Mouse (Mus musculus): ENCODE measurements at regions not wholly inside any gene's neighbourhood (a gene's known extent, or its start where the extent isn't known, plus 50 kb on each side); places are given as distances from the start of the nearest gene placed in this dataset.

DNA sequence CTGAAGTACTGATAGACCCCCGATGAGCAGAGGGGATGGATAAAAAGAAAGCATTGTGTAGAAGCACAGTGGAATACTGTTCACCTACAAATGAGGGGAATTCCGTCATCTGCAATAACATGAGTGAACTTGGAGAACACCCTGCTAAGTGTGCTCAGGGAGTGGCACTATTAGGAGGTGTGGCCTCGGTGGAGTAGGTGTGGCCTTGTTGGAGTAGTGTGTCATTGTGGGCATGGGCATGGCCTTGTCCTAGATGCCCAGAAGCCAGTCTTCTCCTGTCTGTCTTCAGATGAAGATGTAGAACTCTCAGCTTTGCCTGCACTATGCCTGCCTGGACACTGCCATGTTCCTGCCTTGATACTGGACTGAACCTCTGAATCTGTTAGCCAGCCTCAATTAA, 86.2 kb upstream of the Kl start:
- H3K4me1 ChIP-seq (ENCODE audit: control insufficient read depth, low read depth, low read length): no peaks in the 10 kb centered on the region; the same call in 1 of the 2 replicates
- ATAC-seq (ENCODE audit: low read depth): no peak
- no peaks in the 10 kb centered on the region for H3K27me3 ChIP-seq (ENCODE audit: control insufficient read depth, insufficient read depth, low read depth, low read length)
- no peak overlapping the region for H3K4me2 ChIP-seq (ENCODE audit: low read depth, low read length)
- no peaks in the 10 kb centered on the region for H3K36me3 ChIP-seq (ENCODE audit: control insufficient read depth, insufficient read depth)
- no peak overlapping the region for H3K9ac ChIP-seq (ENCODE audit: low read depth, low read length)
- 74% methylated on average over 3 of the region's 3 CpGs for WGBS (ENCODE audit: insufficient replicate concordance)
- no peak overlapping the region for H3K27ac ChIP-seq (ENCODE audit: low read length)
- H3K4me3 ChIP-seq (ENCODE audit: low read depth, low read length): no peak overlapping the region
- H3K9me3 ChIP-seq (replicated peaks; ENCODE audit: control insufficient read depth, low read length): no peaks in the 10 kb centered on the region

DNA sequence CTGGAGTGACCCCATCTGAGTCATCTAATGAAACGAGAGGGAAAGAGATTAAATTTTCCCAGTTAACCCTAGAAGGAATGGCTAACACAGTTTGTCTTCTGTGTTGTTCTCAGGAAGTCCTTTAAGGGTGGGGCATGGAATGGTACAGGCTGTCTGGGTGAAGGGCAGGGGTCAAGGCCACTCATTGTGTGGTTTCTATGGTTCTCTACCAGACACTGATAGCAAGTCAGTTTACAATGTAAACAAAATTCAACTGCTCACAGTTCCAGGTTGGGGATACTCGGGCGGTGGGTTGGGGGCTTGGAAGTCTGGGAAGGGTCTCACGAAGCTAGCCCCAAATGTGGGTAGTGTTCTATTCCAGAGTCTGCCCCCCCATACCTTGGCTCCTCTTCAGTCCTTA, 82.5 kb upstream of the Kl start:
- Histone ChIP-seq H3K27me3 (ENCODE audit: control insufficient read depth, insufficient read depth, low read depth, low read length) (no peaks in the 10 kb centered on the region), H3K9ac (ENCODE audit: low read depth, low read length) (no peak overlapping the region), H3K4me2 (ENCODE audit: low read depth, low read length) (no peak overlapping the region), H3K27ac (ENCODE audit: low read length) (no peak overlapping the region), H3K36me3 (ENCODE audit: control insufficient read depth, insufficient read depth) (no peaks in the 10 kb centered on the region), H3K4me3 (ENCODE audit: low read depth, low read length) (no peak overlapping the region), H3K9me3 (replicated peaks; ENCODE audit: control insufficient read depth, low read length) (no peaks in the 10 kb centered on the region), H3K4me1 (ENCODE audit: control insufficient read depth, low read depth, low read length) (no peaks in the 10 kb centered on the region; the same call in 1 of the 2 replicates)
- no peak for ATAC-seq (ENCODE audit: low read depth)
- 40% methylated on average over 4 of the region's 4 CpGs for WGBS (ENCODE audit: insufficient replicate concordance)

DNA sequence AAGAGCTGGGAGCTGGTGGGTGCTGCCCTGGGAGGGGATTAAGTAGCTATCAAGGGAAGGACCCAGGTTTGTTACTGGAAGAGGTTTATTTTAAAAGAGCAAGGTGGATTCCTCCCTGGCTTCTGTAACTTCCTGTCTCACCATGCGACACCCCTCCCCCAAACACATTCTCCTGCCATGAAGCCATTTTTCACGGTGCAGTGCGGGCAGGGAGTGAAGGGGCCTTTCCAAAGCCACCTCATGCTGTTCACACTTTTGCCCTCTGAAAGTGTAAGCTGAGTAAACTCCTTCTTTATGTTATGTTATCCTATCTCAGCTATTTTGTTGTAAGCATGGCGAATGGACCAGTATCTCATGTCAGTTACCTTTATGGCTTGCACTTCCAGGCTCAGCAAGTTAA, 73.6 kb upstream of the Kl start:
- Histone ChIP-seq H3K36me3 (ENCODE audit: control insufficient read depth, insufficient read depth) (no peaks in the 10 kb centered on the region), H3K4me2 (ENCODE audit: low read depth, low read length) (no peak overlapping the region), H3K9me3 (replicated peaks; ENCODE audit: control insufficient read depth, low read length) (no peaks in the 10 kb centered on the region), H3K27me3 (ENCODE audit: control insufficient read depth, insufficient read depth, low read depth, low read length) (no peaks in the 10 kb centered on the region), H3K9ac (ENCODE audit: low read depth, low read length) (no peak overlapping the region), H3K4me3 (ENCODE audit: low read depth, low read length) (no peak overlapping the region), H3K4me1 (ENCODE audit: control insufficient read depth, low read depth, low read length) (no peaks in the 10 kb centered on the region), H3K27ac (ENCODE audit: low read length) (no peak overlapping the region)
- no peak for ATAC-seq (ENCODE audit: low read depth)
- 61% methylated on average over 4 of the region's 4 CpGs for WGBS (ENCODE audit: insufficient replicate concordance)

DNA sequence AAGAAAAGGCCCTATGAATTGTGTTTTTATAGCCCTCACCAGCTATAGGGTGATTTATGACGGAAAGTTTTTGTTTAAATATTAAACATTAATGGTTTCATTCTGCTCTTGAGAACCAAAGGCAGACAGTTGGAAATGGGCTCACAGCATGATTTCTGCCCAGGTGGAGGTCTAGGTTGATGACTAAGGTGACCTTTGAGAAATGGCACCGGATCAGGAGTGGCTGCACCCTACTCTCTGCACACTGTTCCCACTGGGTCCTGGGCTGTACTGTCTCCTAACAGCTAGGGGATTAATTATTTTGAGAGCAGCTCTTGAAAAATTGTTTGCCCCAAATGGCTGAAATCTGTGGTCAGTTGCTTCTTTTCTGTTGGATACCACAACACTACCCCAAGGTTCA, 68.7 kb upstream of the Kl start:
- Histone ChIP-seq H3K27ac (ENCODE audit: low read length) (no peak overlapping the region), H3K27me3 (ENCODE audit: control insufficient read depth, insufficient read depth, low read depth, low read length) (no peaks in the 10 kb centered on the region), H3K4me3 (ENCODE audit: low read depth, low read length) (no peak overlapping the region), H3K36me3 (ENCODE audit: control insufficient read depth, insufficient read depth) (no peaks in the 10 kb centered on the region), H3K4me1 (ENCODE audit: control insufficient read depth, low read depth, low read length) (no peaks in the 10 kb centered on the region), H3K9me3 (replicated peaks; ENCODE audit: control insufficient read depth, low read length) (no peaks in the 10 kb centered on the region), H3K4me2 (ENCODE audit: low read depth, low read length) (no peak overlapping the region), H3K9ac (ENCODE audit: low read depth, low read length) (no peak overlapping the region)
- WGBS (ENCODE audit: insufficient replicate concordance): 72% methylated on average over 2 of the region's 2 CpGs
- ATAC-seq (ENCODE audit: low read depth): no peak

DNA sequence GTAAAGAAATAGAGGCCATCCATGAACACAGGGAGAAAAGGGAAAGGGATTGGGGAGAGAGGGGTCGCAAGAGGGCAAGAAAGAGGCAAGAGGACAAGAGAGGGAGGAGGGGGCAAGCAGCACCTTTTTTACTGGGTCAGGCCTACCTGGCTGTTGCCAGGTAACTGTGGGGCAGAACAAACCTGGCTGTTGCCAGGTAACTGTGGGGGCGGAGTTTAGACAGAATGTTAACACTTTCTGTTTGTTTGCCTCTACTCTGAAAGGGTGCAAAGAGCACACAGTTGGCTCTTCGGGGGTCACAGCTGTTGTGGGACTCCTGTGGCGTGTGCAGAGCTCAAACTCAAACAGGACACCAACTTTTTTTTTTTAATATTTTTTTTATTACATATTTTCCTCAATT, 62.3 kb upstream of the Kl start:
- Histone ChIP-seq H3K27ac (ENCODE audit: low read length) (no peak overlapping the region), H3K9me3 (replicated peaks; ENCODE audit: control insufficient read depth, low read length) (no peaks in the 10 kb centered on the region), H3K36me3 (ENCODE audit: control insufficient read depth, insufficient read depth) (no peaks in the 10 kb centered on the region), H3K4me2 (ENCODE audit: low read depth, low read length) (no peak overlapping the region), H3K4me1 (ENCODE audit: control insufficient read depth, low read depth, low read length) (no peaks in the 10 kb centered on the region), H3K9ac (ENCODE audit: low read depth, low read length) (no peak overlapping the region), H3K4me3 (ENCODE audit: low read depth, low read length) (no peak overlapping the region), H3K27me3 (ENCODE audit: control insufficient read depth, insufficient read depth, low read depth, low read length) (no peaks in the 10 kb centered on the region)
- ATAC-seq (ENCODE audit: low read depth): peak; percentile 78
- WGBS (ENCODE audit: insufficient replicate concordance): 56% methylated on average over 4 of the region's 4 CpGs

DNA sequence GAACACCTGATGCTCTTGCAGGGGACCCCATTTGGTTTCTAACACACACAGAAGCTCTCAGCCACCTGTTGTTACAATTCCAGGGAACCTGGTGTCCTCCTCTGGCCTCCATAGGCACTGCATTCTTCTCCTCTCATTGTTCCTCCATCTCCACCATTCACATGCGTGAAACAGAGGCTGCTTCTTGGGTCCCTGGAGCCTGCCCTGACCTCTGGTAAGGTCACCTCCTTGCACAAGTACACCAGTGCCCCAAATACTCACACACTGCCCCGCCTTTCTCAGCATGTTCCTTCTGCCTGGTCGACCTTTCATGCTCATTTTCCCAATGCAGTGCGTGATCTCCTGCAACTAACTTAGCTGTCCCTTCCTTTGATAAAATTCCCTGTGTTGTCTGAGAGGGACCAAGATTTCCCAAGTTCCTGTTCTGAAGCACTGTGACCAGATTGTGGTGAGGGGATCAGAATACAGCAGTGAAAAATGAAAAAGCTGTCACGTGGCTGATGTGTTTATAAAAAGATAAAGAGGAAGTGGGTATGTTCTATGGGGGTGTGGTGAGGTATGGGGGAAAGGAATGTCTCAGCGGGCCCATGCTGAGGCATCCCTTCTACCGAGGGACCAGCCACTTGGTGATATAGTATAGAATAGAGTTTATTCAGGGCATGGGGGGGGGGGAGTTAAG, 61.0 kb upstream of the Kl start:
- H3K4me1 ChIP-seq (ENCODE audit: control insufficient read depth, low read depth, low read length): no peaks in the 10 kb centered on the region
- no peak overlapping the region for H3K4me2 ChIP-seq (ENCODE audit: low read depth, low read length)
- H3K4me3 ChIP-seq (ENCODE audit: low read depth, low read length): no peak overlapping the region
- no peaks in the 10 kb centered on the region for H3K36me3 ChIP-seq (ENCODE audit: control insufficient read depth, insufficient read depth)
- H3K27ac ChIP-seq (ENCODE audit: low read length): no peak overlapping the region
- no peak overlapping the region for H3K9ac ChIP-seq (ENCODE audit: low read depth, low read length)
- WGBS (ENCODE audit: insufficient replicate concordance): 44% methylated on average over 7 of the region's 7 CpGs
- H3K27me3 ChIP-seq (ENCODE audit: control insufficient read depth, insufficient read depth, low read depth, low read length): no peaks in the 10 kb centered on the region
- H3K9me3 ChIP-seq (replicated peaks; ENCODE audit: control insufficient read depth, low read length): no peaks in the 10 kb centered on the region
- ATAC-seq (ENCODE audit: low read depth): no peak

DNA sequence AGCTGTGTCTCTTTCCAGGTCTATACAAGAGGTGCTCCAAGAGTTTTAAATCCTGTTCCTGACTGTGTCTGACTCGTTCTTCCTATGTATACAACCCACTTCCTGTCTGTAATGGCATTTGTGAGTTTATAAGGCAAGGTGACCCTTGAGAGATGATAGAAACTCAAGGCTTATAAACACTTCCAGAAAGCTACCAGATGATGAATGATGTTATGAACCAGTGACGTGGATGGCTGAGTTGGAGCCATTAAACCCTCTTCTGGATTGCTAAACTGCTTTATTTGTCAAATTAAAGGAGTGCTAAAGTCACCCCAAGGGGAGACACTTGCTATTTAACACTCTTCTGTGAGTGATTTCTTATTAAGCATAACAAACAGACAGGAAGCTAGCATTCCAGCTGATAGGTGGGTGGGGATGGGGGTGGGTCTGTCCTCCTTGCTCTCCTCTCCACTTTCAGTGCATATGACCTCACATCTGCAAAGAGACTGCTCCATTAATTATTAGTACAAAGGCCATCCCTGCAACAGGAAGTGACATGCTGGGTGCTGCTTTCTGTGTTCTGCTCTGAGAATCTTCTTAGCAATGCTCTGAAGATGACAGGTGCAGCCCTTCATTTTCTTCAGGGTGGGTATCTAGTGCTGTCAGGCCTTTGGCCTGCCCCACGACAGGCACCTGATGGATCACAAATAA, 58.2 kb upstream of the Kl start:
- WGBS (ENCODE audit: insufficient replicate concordance): 33% methylated on average over 3 of the region's 3 CpGs

DNA sequence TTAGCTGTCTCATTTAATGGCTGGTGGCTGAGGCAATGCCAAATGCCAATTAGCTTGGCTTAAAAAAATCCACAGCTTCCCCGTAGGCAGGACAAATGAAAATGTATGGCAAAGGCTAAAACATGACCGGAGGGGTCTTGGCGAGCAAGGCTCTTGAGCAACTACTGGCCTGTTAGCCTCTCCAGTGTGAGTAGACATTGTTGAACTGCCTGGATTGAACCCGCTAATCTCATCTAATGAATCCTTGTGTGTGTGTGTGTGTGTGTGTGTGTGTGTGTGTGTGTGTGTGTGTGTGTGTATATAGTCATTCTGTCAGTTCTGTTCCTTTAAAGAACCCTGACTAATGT, 57.7 kb upstream of the Kl start:
- 79% methylated on average over 4 of the region's 4 CpGs for WGBS (ENCODE audit: insufficient replicate concordance)
- Histone ChIP-seq H3K9me3 (replicated peaks; ENCODE audit: control insufficient read depth, low read length) (no peaks in the 10 kb centered on the region), H3K4me2 (ENCODE audit: low read depth, low read length) (no peak overlapping the region), H3K4me1 (ENCODE audit: control insufficient read depth, low read depth, low read length) (no peaks in the 10 kb centered on the region), H3K27ac (ENCODE audit: low read length) (no peak overlapping the region), H3K4me3 (ENCODE audit: low read depth, low read length) (no peak overlapping the region), H3K36me3 (ENCODE audit: control insufficient read depth, insufficient read depth) (no peaks in the 10 kb centered on the region), H3K9ac (ENCODE audit: low read depth, low read length) (no peak overlapping the region), H3K27me3 (ENCODE audit: control insufficient read depth, insufficient read depth, low read depth, low read length) (no peaks in the 10 kb centered on the region)
- no peak for ATAC-seq (ENCODE audit: low read depth)

More for the DNA sequence above, 58.2 kb upstream of the Kl start:
- Histone ChIP-seq H3K9me3 (replicated peaks; ENCODE audit: control insufficient read depth, low read length) (no peaks in the 10 kb centered on the region), H3K36me3 (ENCODE audit: control insufficient read depth, insufficient read depth) (no peaks in the 10 kb centered on the region), H3K4me1 (ENCODE audit: control insufficient read depth, low read depth, low read length) (no peaks in the 10 kb centered on the region), H3K9ac (ENCODE audit: low read depth, low read length) (no peak overlapping the region), H3K4me2 (ENCODE audit: low read depth, low read length) (no peak overlapping the region), H3K27ac (ENCODE audit: low read length) (no peak overlapping the region), H3K27me3 (ENCODE audit: control insufficient read depth, insufficient read depth, low read depth, low read length) (no peaks in the 10 kb centered on the region), H3K4me3 (ENCODE audit: low read depth, low read length) (no peak overlapping the region)
- no peak for ATAC-seq (ENCODE audit: low read depth)

DNA sequence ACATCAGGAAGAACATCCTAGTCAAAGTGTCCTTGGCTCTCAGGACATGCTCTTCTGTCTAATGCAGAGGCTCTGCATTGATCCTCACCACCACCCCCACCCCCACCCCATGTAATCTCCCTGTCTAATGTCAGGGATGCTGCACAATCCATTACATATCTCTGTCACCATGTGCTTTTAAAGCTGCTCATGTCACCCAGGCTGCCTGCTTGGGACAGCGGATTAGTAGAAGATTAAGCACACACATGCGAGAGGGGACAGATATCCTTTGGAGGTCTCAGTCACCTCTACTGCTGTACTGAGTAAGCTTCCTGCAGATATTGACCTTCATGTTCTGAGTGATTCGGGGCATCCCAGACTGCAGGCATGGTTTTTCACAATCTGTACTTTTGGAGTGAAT, 50.7 kb upstream of the Kl start:
- no peak overlapping the region for H3K4me3 ChIP-seq (ENCODE audit: low read depth, low read length)
- no peaks in the 10 kb centered on the region for H3K9me3 ChIP-seq (replicated peaks; ENCODE audit: control insufficient read depth, low read length)
- 53% methylated on average over 3 of the region's 3 CpGs for WGBS (ENCODE audit: insufficient replicate concordance)
- H3K9ac ChIP-seq (ENCODE audit: low read depth, low read length): no peak overlapping the region
- H3K27me3 ChIP-seq (ENCODE audit: control insufficient read depth, insufficient read depth, low read depth, low read length): no peaks in the 10 kb centered on the region
- no peaks in the 10 kb centered on the region for H3K4me1 ChIP-seq (ENCODE audit: control insufficient read depth, low read depth, low read length)
- no peak for ATAC-seq (ENCODE audit: low read depth)
- no peaks in the 10 kb centered on the region for H3K36me3 ChIP-seq (ENCODE audit: control insufficient read depth, insufficient read depth)
- no peak overlapping the region for H3K27ac ChIP-seq (ENCODE audit: low read length)
- no peak overlapping the region for H3K4me2 ChIP-seq (ENCODE audit: low read depth, low read length)

All from liver, embryonic 16.5 days (tissue).